Mouse (Mus musculus): ENCODE data around the gene Rnf11.

GRCm38 (mm10) chr4:109439101-109439500 is 45.4 kb downstream of the Rnf11 start:
- TF ChIP-seq GATA1 (IDR thresholded peaks at IDR 0.05; ENCODE audit: low read depth, low read length) (no peak), CTCF (IDR thresholded peaks at IDR 0.05 in 2 of 3, conservative IDR thresholded peaks at IDR 0.05 in 1 of 3; ENCODE audit: control insufficient read depth in 1 of 3, insufficient read depth in 1 of 3, low read depth in 2 of 3, low read length in 3 of 3, poor library complexity in 1 of 3, severe bottlenecking in 1 of 3) (peak; percentile 18 to 54 (median 22); a peak in 4 of 6 replicates), HCFC1 (IDR thresholded peaks at IDR 0.05; ENCODE audit: low read depth, low read length) (no peak), EP300 (IDR thresholded peaks at IDR 0.05; ENCODE audit: low read depth in 1 of 2, low read length in 2 of 2) (no peak), USF1 (IDR thresholded peaks at IDR 0.05; ENCODE audit: low read depth, low read length) (no peak), MAX (IDR thresholded peaks at IDR 0.05; ENCODE audit: low read length) (no peak), POLR2A (IDR thresholded peaks at IDR 0.05; ENCODE audit: control insufficient read depth in 1 of 2, insufficient read depth in 1 of 2, low read depth in 1 of 2, low read length in 2 of 2, poor library complexity in 1 of 2) (no peak)
